Mouse (Mus musculus) brain, embryonic 14.5 days (tissue): ENCODE results near the gene Trem1.

ENCODE experiments used
- CTCF ChIP-seq: fragments of 200-500 bp; IDR thresholded peaks from 2 replicates; pipeline ENCODE4 v1.5.1; 2012; ENCODE audit warnings: inconsistent platforms, mild to moderate bottlenecking, moderate library complexity, borderline replicate concordance; ENCODE audit not compliant: insufficient read depth, insufficient read length; ENCODE audit errors: extremely low read depth
- POLR2A ChIP-seq: fragments of 200-500 bp; IDR thresholded peaks from 2 replicates; pipeline ENCODE4 v1.6.1; 2012; ENCODE audit warnings: mild to moderate bottlenecking, inconsistent platforms, borderline replicate concordance; ENCODE audit not compliant: poor library complexity, insufficient read depth, insufficient read length, severe bottlenecking; ENCODE audit errors: extremely low read depth

DNA sequence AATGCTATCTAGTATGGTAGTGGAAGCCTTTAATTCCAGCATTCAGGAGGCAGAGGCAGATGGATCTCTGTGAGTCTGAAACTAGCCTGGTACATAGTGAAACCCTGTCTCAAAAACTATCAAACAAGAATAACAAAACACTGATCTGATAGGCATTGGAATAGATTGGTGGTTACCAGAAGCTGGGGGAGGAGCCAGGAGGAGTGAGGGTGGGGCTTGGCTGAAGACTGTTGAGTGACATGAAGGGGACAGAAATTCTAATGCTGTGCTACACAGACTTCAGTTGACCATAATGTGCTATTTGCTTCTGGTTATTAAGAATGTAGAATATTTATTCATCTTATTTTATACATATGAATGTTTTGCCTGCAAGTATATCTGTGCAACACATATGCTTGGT is 35.7 kb downstream of the Trem1 start:
- no peak for TF ChIP-seq CTCF
- no peak for TF ChIP-seq POLR2A
